Mouse (Mus musculus) ES-CJ7 (cell line): ENCODE measurements at regions not wholly inside any gene's neighbourhood (a gene's known extent, or its start where the extent isn't known, plus 50 kb on each side); places are given as distances from the start of the nearest gene placed in this dataset.

Source experiments
- DNase-seq: peaks from one replicate; pipeline ENCODE4 v3.0.0; 2011; ENCODE audit warnings: low read depth, low spot score

GRCm38 (mm10) chr7:73196851-73197531 lies 178.3 kb upstream of the Rgma start:
- no peak for DNase-seq

GRCm38 (mm10) chr7:73198069-73198468 lies 177.2 kb upstream of the Rgma start:
- no peak for DNase-seq

GRCm38 (mm10) chr7:73199967-73200366 lies 175.3 kb upstream of the Rgma start:
- DNase-seq = no peak

- DNase-seq = no peak
These were observed 174.0 kb upstream of the Rgma start for GRCm38 (mm10) chr7:73201330-73201729.

DNA sequence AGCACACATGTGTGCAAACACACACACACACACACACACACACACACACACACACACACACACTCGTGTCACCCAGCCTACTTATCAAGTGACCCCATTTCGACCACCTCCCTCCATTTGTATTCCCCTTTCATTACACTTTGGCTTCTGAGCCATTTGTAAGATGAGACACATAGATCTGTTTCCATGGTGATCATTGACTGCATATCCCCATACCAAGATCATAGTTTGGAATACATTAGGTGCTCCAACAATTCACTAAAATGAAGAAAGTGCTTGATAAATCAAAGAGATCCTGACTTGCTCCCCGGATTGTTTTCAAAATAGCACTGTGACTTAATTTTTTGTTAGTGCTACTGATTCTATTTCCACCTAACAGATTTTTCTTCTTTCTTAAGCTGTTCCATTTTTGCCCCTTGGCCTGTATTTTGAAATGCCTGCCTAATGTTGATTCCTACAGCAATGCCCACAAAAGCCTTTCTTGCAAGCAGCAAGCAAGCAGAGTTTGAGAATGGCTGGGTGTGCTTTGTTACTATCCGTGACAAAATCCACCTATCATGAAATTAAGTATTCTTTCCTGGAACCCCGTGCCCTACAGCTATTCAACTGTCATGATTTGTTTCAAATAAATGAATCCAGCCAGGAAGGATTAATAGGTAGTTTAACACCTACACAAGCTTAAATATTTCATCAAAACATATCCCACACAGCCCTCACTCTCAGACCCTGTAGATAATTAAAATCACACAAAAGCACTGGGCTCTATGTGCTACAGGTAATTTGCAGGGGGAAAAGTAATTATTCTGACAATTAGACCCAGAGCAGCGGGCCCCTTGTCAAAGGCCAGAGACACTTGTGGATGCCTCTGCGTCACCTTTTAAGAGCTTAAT lies 168.1 kb upstream of the Rgma start:
- DNase-seq = no peak

DNA sequence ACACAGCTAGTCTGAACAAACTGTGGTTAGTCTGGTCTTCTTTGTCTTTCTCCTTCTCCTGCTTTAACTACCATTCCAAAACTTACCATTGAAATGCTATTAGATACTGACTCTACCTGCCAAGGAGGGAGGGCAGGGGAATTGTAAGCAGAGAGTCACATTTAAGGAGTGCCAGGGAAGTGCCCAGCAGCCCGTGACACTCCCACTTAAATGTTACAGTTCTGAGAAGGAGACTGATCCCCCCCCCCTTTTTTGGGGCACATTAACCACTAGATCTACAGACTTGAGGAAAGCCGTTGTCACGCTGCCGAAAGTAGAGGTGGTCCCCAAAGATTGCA lies 166.9 kb upstream of the Rgma start:
- no peak for DNase-seq

- DNase-seq = no peak
These were observed 166.3 kb upstream of the Rgma start for GRCm38 (mm10) chr7:73208817-73209602.

DNA sequence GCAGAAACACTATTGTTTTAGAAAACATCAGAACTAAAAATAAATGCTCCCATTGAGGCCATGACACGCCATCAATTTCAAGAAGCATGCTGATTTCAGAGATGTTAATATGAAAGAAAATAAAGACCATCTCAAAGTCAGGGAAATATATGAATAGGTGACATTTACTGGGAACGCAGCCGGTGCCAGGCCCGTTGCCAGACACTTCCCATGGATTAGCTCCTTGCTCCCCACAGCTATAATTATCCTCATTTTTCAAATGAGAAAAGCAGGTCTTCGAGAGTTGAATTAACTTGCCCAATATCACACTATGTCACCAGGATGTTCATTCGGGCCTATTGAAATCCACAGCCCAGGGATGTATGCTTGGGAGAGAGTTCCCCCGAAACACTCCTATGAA lies 165.2 kb upstream of the Rgma start:
- DNase-seq = no peak

GRCm38 (mm10) chr7:73222237-73222915 lies 152.9 kb upstream of the Rgma start:
- peak; percentile 80 for DNase-seq

- DNase-seq = peak; percentile 39
These were observed 152.3 kb upstream of the Rgma start for GRCm38 (mm10) chr7:73222929-73223512.

GRCm38 (mm10) chr7:73233539-73234158 lies 141.7 kb upstream of the Rgma start:
- no peak for DNase-seq

GRCm38 (mm10) chr7:73238486-73238885 lies 136.8 kb upstream of the Rgma start:
- no peak for DNase-seq

GRCm38 (mm10) chr7:73243591-73244355 lies 131.5 kb upstream of the Rgma start:
- DNase-seq = no peak

DNA sequence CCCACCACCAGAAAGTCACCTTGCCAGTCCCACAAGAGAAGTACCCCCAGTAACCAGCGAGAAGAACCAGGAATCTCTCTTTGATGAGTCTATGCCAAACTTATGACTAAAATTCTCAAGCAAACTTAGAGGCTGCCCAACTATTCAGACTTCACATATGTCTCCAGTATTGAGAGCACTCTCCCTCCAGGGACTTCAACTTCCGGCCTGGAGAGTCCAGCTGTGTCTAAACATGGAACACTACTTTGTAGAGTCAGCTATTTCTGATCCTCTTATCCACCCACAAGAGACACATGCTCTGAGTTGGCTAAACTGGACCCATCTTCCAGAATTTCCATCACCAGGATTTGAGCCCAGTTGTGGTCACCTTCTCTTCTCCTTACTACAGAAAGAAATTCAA lies 129.9 kb upstream of the Rgma start:
- DNase-seq = no peak

GRCm38 (mm10) chr7:73250593-73250992 lies 124.7 kb upstream of the Rgma start:
- no peak for DNase-seq

- no peak for DNase-seq
These were observed 124.0 kb upstream of the Rgma start for GRCm38 (mm10) chr7:73251187-73251740.

DNA sequence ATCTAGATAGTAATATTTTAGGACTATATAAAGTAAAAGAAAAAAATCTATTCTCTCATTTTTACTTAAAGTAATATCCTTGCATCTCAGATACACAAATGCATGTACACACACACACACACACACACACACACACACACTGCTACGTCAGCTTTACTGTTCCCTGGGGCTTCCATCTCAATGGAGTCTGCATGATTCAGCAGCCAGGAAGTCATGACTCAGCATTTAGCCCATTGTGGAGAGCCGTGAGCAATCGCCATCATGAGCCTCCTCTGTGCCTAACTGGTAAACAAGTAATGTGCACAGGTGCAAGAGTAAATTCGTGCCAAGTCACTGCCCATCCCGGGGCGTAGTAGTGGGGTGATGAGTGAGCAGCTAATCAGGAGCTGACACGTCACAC lies 120.3 kb upstream of the Rgma start:
- peak; percentile 27 for DNase-seq

GRCm38 (mm10) chr7:73260140-73260539 lies 115.2 kb upstream of the Rgma start:
- DNase-seq = no peak

DNA sequence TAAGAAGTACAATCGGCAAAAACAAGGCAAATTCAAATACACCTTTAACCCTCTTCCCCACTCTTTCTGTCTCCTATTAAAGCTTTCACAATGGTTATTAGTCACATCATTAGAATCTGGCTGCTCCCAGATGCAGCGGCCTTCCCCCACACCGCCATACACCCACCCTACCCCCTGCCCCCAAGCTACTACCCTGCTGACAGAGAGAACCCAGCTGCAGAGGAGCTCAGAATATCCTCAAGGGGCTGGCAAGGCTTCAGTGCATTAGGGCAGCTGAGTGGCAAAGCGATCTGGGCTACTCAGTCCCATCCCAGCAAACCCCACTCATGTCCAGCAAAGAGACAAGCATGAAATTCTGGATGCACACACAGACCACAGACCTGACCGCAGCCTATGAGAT lies 113.6 kb upstream of the Rgma start:
- DNase-seq = no peak

- no peak for DNase-seq
These were observed 112.8 kb upstream of the Rgma start for GRCm38 (mm10) chr7:73262526-73262925.
